Mouse (Mus musculus): Measurements from ENCODE around the gene Ccm2.

Gene Ccm2

DNA sequence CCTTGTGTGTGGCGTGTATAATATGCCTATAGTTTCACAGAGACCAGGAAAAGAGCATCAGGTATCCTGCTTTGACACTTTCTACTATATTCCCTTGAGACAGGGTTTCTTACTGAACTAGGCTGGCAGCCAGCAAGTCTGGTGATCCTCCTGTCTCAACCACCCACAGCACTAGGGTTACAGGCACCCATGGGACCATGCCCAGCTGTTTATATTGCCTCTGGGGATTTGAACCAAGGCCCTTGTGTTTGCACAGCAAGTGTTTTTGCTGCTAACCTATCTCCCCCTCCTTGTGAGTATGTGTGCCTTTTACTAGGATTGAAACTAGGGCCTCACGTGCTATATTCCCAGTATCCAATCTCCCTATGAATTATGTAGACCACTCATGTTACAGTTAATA is 34.9 kb downstream of the Ccm2 start:
- DNase-seq (ENCODE audit: low read depth) = no peak

DNA sequence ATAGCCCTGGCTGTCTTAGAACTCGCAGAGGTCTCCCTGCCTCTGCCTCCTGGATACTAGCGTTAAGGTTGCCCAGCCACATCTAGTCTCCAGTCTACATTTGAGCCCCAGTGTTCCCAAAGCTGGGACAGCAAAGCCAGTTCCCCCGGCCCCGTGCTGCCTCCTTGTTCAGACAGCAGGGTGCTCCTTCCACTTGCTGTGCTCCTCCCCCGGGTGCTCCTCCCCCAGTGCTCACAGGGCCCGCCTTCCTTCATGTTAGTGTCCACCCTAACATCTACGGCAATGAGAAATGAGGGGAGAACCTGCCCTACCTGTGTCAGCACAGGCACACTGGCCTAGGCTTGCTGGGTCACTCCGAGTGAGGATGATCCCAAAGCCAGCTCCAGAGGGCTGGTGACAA is 39.1 kb downstream of the Ccm2 start:
- no peak for DNase-seq (ENCODE audit: low read depth)

DNA sequence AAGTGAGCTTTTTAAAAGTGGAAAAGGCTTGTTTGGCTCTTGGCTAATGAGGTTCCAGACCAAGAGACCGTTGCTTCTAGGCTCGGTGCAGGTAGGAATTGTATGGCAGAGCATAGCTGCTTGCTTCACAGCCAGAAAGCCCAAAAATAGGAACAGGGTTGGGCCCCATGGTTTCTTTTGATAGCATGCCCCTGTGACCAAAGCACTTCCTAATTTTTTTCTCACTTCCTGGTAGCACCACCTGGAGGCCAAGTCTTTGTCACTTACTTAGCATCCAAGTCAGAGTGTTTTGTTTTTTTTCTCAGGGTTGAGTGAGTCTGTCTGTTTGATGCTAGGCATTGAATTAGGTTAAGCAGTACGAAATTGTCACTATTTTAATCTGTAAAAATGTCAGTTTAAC is 40.0 kb downstream of the Ccm2 start:
- DNase-seq (ENCODE audit: low read depth) = peak; percentile 82

DNA sequence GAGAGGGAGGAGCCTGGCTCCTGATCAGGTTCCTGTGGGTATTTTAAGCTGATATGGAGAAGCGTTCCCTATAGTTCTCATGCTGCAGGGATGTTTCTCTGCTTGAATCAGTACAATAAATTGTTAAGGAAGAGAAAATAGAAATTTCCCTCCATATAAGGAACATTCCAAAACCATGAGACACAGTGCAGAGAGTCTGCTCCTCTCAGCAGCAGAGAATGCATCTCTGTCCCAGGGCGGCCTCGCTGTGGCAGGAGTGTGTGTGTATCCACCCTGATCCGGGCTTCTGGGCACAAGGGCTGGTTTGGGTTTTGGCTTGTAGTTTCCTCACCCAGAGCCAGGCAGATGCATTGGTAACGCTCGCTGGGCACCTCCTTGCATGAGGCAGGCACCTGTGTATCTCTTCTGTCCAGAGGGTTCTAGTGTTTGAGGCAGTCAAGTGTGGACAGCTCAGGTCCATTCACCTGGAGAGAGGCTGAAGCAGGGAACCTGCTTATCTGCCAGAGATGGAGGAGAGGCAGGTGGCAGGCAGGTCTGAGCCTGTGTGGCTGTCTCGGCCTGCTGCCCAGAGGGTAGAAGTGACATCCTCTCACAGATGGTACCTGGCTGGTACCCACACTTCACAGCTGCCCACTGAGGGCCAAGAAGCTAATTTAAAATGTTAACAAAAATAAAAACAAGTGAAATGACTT is 40.7 kb downstream of the Ccm2 start:
- no peak for DNase-seq (ENCODE audit: low read depth)

DNA sequence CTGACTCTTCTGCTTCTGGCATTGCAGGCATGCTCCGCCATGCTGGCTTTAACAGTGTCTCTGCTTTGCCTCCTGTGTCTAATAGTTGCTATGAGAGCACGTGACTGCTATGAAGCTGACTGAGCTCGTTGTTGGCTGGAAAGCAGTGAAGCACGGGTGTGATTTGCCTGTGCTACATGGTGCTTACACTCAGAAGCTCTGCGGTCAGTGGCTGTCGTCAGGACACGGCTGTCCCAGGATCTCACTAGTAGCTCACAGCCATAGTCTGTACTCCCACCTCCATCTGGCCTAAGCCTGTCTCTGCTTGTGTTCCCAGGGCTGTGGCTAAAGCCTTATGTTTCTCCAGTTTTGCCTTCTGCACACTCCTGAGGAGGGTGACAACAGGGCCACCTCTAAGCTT is 41.6 kb downstream of the Ccm2 start:
- no peak for DNase-seq (ENCODE audit: low read depth)

DNA sequence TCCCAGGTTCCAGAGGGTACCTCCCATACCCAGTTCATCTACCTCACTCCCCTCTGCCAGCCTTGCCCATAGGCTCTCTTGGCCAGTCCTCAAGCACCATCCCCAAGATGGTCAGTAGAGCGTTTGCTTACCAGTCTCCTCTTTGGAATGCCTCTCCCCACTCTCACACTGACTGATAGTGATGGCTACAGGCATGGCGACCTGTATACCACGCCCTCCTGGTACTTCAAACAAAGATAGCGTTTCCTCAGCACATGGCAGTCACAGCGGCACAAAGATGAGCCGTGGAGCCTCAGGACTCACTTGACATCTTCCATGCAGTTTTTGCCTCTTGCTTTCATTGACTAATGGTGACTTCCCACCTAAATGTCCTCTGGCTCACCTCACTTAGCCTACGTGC is 43.2 kb downstream of the Ccm2 start:
- DNase-seq (ENCODE audit: low read depth) = no peak

DNA sequence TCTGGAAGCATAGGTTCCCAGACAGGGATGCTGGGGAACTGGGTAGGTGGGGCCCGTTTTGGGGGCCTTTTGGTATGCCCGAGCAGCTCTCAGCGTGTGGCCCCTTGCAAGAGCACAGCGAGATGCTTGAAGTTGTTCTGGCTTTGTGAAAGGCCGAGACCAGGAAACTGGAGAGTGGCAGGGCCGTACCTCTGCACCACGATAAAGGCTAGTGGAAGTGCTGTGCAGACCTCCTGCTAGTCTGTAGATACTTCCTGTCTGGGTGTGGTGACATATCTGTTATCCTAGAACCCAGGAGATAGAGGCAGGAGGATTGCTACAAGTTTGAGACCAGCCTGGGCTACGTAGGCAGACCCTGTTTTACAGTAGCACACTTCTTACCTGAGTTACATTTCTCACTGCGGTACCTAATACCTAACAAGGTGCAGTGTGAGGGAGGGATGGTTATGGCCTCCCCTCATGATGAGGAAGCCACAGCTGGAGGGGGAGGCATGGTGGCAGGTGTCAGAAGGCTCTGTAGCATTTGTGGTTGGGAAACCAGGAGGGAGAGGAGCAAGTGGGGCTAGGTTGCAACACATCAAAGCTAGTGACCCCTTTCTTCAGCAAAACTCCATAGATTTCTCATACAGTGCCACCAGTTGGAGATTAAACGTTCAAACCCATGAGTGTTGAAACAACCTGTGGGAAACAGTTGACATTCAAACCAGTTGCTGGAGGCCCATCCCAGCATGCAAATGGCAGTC is 44.4 kb downstream of the Ccm2 start:
- DNase-seq (ENCODE audit: low read depth) = peak; percentile 33

DNA sequence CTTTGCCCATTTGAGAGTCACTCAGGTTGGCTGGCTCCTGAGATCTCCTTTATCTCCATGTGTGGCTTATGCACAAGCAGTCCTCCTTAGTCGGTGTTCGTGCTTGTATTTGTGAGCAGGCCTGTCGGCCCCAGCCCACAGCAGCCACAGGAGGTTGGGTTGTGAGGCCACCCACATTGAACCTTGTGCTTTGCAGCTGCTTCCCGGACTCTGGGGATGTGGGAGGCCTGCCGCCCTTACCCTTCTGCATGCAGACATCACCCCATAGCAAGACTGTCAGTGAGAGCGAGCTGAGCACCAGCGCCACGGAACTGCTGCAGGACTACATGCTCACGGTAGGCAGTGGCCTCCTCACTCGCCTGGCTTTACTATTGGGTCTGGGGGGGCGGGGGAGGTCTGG is 46.7 kb downstream of the Ccm2 start:
- DNase-seq (ENCODE audit: low read depth) = no peak

DNA sequence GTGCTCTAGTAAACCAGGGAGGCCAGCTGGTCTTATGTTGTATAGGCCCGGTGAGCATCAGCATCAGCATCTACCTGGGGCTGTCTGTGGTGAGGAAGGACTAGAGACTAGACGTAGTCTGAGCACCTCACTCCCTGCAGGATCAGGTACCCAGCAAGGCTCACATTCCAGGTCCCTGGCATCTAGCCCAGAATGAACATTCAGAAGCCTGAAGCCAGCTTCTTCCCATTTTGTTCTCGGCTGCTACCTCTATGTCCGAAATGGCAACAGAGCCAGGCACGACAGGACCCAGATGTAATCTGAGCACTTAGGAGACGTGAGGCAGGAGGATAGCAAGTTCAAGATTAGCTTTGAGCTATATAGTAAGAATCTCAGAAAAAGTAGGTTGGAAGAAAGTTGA is 48.2 kb downstream of the Ccm2 start:
- DNase-seq (ENCODE audit: low read depth) = no peak

DNA sequence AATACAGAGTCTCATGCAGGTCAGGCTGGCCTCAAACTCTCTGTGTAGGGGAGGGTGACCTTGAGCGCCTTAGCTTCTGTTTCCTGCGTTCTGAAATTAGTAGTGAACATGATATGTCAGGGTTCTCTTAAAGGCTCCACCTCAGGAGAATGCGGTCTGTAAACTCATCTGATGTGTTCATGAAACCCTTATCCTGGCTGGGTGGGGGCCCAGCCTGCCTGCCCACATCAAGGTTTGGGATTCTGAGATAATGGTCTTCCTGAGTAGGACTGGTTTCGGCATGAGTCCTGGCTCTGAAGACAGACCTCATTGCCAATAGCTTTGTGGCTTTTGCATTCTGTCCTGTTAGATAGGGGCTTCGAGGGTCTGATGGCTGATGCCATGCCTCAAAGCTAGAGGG is 48.7 kb downstream of the Ccm2 start:
- DNase-seq (ENCODE audit: low read depth) = peak; percentile 85

DNA sequence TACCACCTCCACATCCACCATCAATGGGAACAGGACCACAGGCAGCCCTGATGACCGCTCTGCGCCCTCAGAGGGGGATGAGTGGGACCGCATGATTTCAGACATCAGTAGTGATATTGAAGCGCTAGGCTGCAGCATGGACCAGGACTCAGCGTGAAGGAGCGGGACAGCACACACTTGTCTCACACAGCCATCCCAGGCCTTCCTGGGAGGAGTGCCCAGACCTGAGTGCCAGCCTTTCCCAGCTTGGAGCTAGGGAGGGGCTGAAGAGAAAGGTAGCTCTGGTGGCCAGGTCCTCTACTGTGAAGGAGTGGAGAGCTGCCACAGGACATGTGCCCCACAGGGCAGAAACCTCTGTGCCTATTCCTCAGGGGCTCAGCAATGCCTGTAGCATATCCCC is 49.5 kb downstream of the Ccm2 start:
- DNase-seq (ENCODE audit: low read depth) = no peak

DNA sequence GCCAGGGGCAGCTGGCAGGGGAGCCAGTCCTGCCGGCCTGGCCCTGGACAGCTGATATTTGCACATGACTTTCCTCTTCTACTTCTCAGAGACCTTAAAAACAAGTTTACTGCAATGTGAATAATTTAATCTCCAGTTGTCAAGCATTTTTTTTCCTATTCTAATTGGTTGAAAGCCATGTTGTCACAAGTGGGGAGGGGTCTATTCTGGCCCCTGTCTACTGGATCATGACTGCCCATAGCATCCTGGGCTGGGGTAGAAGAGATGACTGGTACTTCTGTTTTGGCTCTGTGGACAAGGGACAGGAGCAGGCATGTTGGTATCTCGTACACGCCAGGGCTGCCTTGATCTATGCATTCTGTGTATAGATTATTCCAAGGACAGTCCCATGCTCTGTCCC is 49.9 kb downstream of the Ccm2 start:
- DNase-seq (ENCODE audit: low read depth) = no peak

DNA sequence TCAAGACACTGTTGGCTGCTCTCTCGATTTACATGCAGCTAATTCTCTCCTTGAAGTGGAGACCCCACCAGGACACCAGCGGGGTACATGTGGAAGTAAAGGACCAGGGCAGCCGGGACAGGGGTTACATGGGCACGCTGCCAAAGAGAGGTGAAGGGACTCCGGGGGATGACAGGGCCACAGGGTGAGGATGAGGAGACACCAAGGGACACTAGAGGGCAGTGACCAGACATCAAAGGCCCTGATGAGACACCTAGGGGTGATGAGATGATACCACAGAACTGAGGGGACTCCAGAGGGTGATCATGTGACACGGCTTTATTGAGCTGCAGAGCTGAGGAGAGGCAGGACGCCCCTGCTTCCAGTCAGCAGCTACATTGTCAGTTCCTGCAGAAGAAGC is 50.8 kb downstream of the Ccm2 start:
- DNase-seq (ENCODE audit: low read depth) = peak; percentile 36

DNA sequence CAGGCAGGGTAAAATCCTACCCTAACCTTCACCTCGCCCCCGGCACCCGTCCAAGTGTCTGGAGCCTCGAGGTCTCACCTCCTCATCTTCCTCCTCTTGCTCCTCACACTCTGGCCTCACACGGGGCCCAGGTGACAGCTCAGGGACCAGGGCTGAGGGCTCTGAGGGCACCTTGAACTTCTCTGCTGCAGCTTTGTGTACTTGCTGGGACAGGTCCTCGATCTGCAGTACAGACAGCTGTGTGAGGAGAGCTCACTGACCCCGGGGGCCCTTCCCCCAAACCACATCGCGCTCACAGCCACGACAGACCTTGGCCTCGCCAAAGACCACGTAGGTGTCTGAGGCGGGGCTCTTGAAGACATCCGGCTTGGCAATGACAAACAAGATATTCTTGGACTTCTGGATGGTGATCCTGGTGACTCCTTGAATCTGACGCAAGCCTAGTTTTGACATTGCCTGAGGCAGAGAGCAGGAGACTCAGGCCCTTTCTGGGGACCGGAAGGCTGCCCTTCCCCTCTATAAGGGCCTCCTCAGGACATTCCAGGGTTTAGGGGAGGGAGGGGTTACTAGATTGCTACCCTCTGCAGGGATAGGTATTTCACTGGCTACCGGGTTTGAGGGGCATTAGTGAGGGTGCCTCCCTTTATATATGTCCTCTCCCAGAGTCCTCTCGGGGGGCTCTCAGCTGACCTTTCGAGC is 51.7 kb downstream of the Ccm2 start:
- no peak for DNase-seq (ENCODE audit: low read depth)

DNA sequence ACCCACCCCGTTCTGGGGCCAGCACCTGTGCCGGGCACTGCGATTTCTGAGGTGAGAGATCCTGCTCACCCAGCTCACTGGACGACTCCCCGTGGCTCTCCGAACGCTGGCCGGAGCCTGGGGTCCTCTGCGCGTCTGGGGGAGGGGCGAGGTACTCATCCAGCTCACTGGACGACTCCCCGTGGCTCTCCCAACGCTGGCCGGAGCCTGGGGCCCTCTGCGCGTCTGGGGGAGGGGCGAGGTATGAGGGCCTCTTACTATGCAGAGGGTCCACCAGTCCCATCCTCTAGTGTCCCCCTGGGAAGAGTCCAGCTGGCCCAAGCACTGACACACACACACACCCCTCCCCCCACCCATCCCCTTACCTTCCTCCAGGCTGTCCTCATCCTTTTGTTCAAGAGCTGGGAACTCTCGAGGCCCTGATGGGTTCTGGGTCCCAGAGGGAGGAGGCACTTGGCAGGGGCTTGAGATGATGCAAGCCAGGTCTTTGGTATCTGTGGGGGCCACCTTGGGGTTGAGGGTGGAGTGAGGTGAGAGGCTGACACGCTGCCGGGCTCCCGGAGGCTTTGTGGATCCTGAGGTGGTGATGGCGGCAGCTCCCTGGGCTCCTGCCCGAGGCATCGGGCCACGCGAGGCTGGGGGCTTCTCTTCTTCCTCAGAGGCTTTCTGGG is 52.5 kb downstream of the Ccm2 start:
- no peak for DNase-seq (ENCODE audit: low read depth)

DNA sequence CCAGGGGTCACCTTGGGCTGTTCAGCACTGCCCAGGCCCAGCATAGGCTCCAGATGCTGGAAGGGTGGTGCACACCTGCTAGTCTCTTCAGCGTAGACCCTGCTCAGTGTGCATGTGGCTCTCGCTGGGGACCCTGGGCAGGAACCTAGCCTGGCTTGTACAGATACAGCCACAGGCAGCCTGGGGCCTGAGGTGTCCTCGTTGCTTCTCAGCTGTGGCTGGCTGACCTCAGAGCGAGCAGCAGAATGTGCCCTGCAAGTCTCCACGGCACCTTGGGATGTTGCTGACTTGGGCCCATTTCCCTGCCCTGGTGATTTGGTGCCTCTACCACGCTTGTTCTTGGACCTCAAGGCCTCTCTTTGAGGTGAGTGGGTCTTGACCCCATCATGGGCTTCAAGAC is 53.1 kb downstream of the Ccm2 start:
- DNase-seq (ENCODE audit: low read depth) = no peak

DNA sequence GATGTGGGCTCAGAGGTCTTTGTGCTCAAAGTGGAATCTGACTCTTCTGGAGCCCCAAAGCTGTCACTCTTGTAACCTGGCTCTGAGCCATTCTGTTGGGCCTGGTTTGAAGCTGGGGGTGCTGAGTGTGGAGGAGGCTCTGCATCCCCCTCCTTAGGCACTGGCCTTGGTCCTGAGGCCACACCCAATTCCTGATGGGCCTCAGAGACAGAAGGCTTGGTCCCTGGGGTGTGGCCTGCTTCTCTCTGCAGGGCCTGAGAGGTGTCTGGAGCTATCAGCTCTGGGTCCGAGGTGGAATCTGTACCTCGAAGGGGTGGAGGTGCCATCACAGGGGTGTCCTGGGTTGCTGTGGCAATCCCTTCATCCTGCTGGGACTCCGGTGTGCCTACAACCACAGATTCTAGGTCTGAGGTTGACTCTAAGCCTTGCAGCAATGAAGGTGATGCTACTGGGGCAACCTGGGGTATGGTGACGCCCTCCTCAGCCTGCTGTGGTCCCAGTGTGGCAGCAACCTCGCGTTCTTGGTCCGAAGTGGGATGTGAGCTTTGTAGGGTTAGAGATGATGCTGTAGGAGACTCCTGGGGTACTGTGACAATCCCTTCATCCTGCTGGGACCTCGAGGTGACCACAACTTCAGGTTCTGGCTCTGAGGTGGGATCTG is 53.7 kb downstream of the Ccm2 start:
- DNase-seq (ENCODE audit: low read depth) = no peak

DNA sequence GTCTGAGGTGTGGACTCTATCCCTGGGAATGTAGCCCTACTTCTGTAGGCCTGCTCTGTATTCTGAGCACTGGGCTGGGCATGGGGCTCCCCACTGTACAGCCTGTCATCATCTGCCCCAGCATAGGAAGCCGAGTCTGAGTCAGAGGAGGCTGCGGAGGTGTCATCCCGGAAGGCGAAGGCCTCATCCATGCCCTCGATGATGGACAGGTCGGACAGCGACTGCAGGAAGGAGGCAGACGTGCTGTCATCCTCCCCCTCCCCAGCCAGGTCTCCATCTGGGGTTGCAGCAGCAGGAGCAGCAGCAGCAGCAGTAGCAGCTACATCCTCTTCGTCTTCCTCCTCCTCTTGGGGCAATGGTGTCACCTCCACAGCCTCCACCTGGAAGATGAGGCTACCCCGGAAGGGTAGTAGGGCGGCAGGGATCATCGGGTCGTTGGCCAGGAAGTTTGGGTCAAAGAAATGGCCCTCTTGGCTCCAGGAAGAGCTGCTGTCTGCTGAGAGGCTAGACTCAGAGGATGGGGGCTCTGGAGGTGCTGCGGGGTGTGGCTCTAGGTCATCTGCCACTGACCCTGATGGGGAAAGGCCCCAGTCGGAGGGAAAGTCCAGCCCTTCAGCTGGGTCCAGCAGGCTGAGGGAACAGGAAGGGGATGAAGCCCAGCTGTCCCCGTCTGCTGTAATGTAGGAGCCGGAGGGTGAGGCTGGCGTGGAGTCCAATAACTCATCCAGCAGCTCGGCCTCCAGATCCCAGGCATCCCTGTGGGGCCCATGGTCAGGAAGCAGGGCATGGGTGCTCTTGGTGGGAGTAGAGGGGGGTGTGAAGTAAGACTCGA is 55.2 kb downstream of the Ccm2 start:
- DNase-seq (ENCODE audit: low read depth) = no peak

DNA sequence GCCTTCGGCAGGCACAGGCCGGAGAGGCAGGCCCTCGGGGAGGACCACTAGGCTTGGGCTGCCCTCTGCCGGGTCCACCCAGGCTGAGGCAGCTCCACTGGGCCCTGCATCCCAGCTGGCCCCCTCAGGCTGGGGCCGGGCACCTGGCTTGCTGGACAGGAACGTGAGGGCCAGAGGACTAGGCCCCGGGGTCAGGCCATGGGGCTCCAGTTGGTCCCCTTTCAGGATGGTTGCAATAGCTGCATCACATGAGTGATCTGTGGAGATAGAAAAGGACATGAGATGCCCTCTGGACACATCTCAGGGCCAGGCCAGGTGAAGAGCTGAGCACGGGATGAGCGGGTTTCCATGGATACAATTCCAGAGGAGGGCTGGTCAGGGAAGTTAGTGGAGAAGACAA is 56.0 kb downstream of the Ccm2 start:
- no peak for DNase-seq (ENCODE audit: low read depth)

DNA sequence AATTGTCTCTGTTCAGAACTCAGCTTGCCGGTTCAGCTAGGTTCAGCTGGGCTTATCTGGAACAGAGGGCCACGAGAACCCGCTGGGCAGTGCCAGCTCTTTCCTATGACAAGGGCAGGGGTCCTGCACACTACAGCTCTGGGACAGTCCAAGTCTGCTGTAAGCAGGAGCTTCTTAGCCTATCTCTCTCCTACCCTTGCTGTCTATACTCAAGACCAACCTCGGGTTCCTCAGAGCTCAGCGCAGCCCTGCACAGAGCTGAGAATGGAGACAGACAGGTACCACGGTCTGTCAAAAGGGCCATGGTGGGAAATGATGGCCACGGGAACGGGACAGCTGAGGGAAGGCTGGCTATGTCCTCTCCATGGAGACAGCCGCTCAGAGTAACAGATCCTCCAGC is 56.5 kb downstream of the Ccm2 start:
- DNase-seq (ENCODE audit: low read depth) = no peak

DNA sequence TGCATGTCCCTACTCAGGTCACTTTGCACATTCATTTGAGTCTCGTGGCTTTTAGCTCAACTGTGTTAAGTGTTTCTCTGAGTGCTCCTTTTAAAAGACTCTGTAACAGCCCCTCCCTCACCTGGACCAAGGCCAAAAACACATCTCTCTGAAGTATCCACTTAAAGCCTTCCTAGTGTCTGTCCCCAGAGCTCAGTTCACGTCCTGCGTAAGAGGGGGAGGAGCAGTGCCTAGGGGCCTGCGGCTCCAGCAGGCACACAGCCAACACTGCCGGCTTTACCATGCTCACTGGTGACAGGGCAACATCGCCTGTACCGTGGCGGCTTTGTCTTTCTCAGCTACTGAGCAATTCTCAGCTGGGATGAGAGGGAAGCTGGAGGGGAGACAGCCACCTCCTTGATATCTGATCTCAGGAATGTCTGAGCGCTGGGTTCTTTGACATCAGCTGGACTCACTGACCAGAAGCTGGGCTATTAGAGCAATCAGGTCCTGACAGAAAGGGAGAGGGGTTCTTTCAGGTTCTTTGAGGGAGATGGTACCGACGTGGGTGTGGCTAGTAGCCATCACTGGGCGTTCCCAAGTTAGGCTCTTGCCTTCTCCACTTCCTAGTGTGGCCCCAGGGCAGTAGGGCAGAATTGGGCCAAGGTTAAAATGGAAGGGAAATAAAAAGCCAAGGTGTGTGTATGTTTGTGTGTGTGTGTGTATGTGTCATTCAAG is 57.4 kb downstream of the Ccm2 start:
- peak; percentile 74 for DNase-seq (ENCODE audit: low read depth)
